Mouse (Mus musculus) spleen, adult 18-20 months (tissue): ENCODE data around the gene Ift52.

ENCODE experiments used
- DNase-seq, 2 experiments: peaks; one replicate each; pipeline ENCODE4 v3.0.0; 2022; ENCODE audit warnings: mixed read lengths in 2 of 2

Gene Ift52

GRCm38 (mm10) chr2:163075234-163075633, 58.1 kb downstream of the Ift52 start:
- no peak for DNase-seq

- no peak for DNase-seq
Measured at GRCm38 (mm10) chr2:163079041-163079440, 61.9 kb downstream of the Ift52 start.

GRCm38 (mm10) chr2:163082591-163082990, 65.4 kb downstream of the Ift52 start:
- no peak for DNase-seq

- no peak for DNase-seq
Measured at GRCm38 (mm10) chr2:163084519-163084918, 67.4 kb downstream of the Ift52 start.

- DNase-seq: no peak
Measured at GRCm38 (mm10) chr2:163085047-163085446, 67.9 kb downstream of the Ift52 start.

GRCm38 (mm10) chr2:163086561-163086960, 69.4 kb downstream of the Ift52 start:
- DNase-seq: no peak

GRCm38 (mm10) chr2:163087728-163088127, 70.6 kb downstream of the Ift52 start, which contains the start of gene Gtsf1l:
Gtsf1l (minus strand) TSS chr2:163087855.
- DNase-seq: no peak

GRCm38 (mm10) chr2:163089475-163090123, 72.4 kb downstream of the Ift52 start:
- DNase-seq: no peak

GRCm38 (mm10) chr2:163094909-163095308, 77.8 kb downstream of the Ift52 start:
- DNase-seq: no peak
